ENCODE assay signal across 16 mouse cellular contexts in genomic region chr5:131665068-131665467, GRCm38 (mm10).
"Had no signal": no experiment of that assay in that cellular context is flagged by ENCODE, and none has a peak within 500 bp of the region (broad histone marks: within the 10 kb centered on the region; RNA-seq: fewer than 3 reads in every experiment).

No protein-coding gene starts in this region.

- H3K9ac ChIP-seq: liver, embryonic 13.5 days had no signal

- H3K9me3 ChIP-seq: liver, embryonic 13.5 days had no signal

- DNase-seq: kidney, adult 9 months; kidney, postnatal 14 days; kidney, postnatal 4 days; layer of hippocampus, adult 9-11 months; layer of hippocampus, postnatal 36 days; liver, embryonic 13.5 days; lung, adult 2 months; lung, postnatal 14 days; lung, postnatal 4 days; midbrain, embryonic 14.5 days; right cerebral cortex, postnatal 14 days; right cerebral cortex, postnatal 4 days; thymus, postnatal 25 days had no signal

- H3K4me1 ChIP-seq: liver, embryonic 13.5 days had no signal

- H3K27me3 ChIP-seq: liver, embryonic 13.5 days had no signal

- H3K27ac ChIP-seq: left cerebral cortex, adult 2 months; liver, embryonic 13.5 days; stomach, postnatal 0 days had no signal

- H3K4me2 ChIP-seq: liver, embryonic 13.5 days; midbrain, embryonic 11.5 days had no signal

- H3K36me3 ChIP-seq: liver, embryonic 13.5 days had no signal

- H3K4me3 ChIP-seq: left cerebral cortex, adult 2 months; liver, embryonic 13.5 days had no signal
